Mouse (Mus musculus) embryonic facial prominence, embryonic 10.5 days (tissue): Measurements from ENCODE around the gene Espnl. TPM values are rescaled to one million over a fixed set of nuclear protein-coding genes. Genes with fewer than 3 reads are reported as not detected.

Source experiments
- DNase-seq: peaks from one replicate; pipeline ENCODE4 v3.0.0-alpha.2; 2017; ENCODE audit warnings: low spot score
- H3K27ac ChIP-seq: fragments of 300-500 bp; sonication (generic); replicated peaks from 2 replicates; pipeline ENCODE4 v1.5.1; 2016; ENCODE audit warnings: mild to moderate bottlenecking
- H3K27me3 ChIP-seq: fragments of 300-500 bp; sonication (generic); replicated peaks from 2 replicates; pipeline ENCODE4 v1.6.1; 2016; ENCODE audit warnings: low read depth, mild to moderate bottlenecking; ENCODE audit not compliant: poor library complexity, severe bottlenecking
- H3K36me3 ChIP-seq: fragments of 300-500 bp; sonication (generic); replicated peaks from 2 replicates; pipeline ENCODE4 v1.6.1; 2016; ENCODE audit warnings: mild to moderate bottlenecking, moderate library complexity
- H3K4me1 ChIP-seq: fragments of 300-500 bp; sonication (generic); 2 replicates; pipeline ENCODE4 v1.6.1; 2016
- H3K4me3 ChIP-seq: fragments of 300-500 bp; sonication (generic); 2 replicates; pipeline ENCODE4 v1.5.1; 2016; ENCODE audit warnings: mild to moderate bottlenecking, moderate library complexity
- H3K9me3 ChIP-seq: fragments of 300-500 bp; sonication (generic); 2 replicates; pipeline ENCODE4 v1.6.1; 2016; ENCODE audit warnings: mild to moderate bottlenecking
- WGBS: fragments of 180-500 bp; shearing (Covaris S2); methylation state at CpG from one replicate; pipeline ENCODE4 v1.1.7; 2016; 5-methylcytosine and 5-hydroxymethylcytosine counted together
- polyA plus RNA-seq: library from polyadenylated mRNA; unstranded; fragments of >200 nt; fragmentation: Nextera tagmentation; extraction: Ambion mirVana; gene quantifications from 2 replicates; pipeline ENCODE4 v1.2.1, GENCODE M21; 2016

Espnl gene
- polyA plus RNA-seq, result 0.05 and 0.09 TPM in 2 replicates

DNA sequence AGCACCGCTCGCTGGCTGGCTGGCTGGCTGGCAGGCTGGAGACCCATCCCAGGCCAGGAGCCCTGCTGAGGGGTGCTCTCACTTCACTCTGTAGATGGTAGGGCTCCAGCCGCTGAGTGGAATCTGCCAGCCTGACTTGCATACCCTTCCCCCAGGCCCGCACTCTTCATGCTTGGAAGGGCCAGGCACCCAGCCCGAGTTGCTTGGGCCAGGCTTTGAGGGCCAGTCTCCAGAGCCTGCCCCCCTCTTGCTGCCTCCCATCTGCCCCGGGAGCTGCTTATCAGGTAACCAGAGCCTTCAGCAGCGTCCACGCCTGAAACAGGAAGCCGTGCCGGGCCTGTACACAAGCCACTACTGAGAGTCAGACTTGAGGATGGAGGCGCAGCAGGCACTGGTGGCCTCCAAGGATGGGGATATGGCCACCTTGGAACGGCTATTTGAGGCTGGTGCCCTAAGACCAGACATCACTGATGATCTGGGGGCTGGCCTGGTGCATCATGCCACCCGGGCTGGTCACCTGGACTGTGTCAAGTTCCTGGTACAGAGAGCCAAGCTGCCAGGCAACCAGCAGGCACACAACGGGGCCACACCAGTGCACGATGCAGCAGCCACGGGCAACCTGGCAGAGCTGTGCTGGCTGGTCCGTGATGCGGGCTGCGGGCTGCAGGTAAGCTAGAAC is at the start of gene Espnl:
Gene Espnl, plus strand, starts transcription at position 316 of the 679 bp plus-strand sequence.
- Histone ChIP-seq H3K27me3 (no peaks in the 10 kb centered on the region), H3K4me3 (no peak within 1 kb of the TSS), H3K27ac (peak within 1 kb of the TSS; percentile 8; the same call in 1 of the 2 replicates), H3K36me3 (no peaks in the 10 kb centered on the region; the same call in 1 of the 2 replicates), H3K4me1 (peaks cover 26% of the 10 kb centered on the region), H3K9me3 (no peaks in the 10 kb centered on the region)
- 67% methylated on average over 19 of the region's 19 CpGs for WGBS
- DNase-seq, result no peak

- Histone ChIP-seq H3K36me3 (peaks cover 48% of the 10 kb centered on the region), H3K27me3 (no peaks in the 10 kb centered on the region), H3K4me3 (no peak overlapping the region), H3K4me1 (no peaks in the 10 kb centered on the region), H3K9me3 (no peaks in the 10 kb centered on the region), H3K27ac (no peak overlapping the region)
- 86% methylated on average over 2 of the region's 2 CpGs for WGBS
- DNase-seq, result no peak
Measured at GRCm38 (mm10) chr1:91272260-91272659, 49.6 kb upstream of the Espnl start.

DNA sequence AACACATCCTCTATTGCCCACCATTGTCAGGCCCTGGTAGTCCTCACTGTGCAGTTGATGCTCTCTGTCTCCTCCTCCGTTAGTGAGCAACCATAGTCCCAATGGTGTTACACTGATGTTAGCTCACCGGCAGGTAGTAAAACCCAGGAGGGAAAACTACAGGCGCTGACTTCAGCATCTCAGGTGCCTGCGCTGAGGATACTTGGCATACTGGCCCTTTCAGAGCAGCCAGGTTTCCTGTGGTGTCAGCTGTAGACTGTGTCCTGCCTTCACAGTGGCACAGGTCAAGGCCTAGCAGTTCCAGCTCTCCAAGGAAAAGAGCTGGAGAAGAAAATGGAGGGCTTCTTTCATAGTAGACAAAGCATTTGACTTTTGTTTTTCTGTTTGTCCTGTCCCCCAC is 45.3 kb upstream of the Espnl start:
- no peak overlapping the region for H3K4me3 ChIP-seq
- H3K27me3 ChIP-seq, result no peaks in the 10 kb centered on the region
- no peak overlapping the region for H3K27ac ChIP-seq
- DNase-seq, result no peak
- no peaks in the 10 kb centered on the region for H3K4me1 ChIP-seq
- 91% methylated on average over 4 of the region's 4 CpGs for WGBS
- no peaks in the 10 kb centered on the region for H3K9me3 ChIP-seq
- H3K36me3 ChIP-seq, result peaks cover 79% of the 10 kb centered on the region

DNA sequence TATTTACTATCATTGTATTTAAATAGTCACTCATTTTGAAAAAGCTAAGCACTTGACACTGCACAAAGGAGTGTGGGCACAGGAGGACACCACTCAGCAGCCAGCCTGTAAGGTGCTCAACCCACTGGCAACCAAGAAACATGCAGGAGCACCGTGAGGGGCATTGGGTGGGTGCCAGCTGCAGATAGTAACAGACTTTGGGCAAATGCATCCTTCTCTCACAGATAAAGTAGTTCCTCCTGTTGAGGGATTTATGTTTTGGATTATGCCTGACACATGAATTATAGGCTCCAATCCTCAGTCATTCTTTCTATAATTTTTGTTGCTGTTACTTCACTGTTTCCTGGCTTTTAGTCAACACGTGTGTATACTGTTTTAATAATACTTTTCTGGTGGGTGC is 44.4 kb upstream of the Espnl start:
- Histone ChIP-seq H3K4me3 (no peak overlapping the region), H3K27ac (no peak overlapping the region), H3K9me3 (no peaks in the 10 kb centered on the region), H3K36me3 (peaks cover 81% of the 10 kb centered on the region), H3K4me1 (no peaks in the 10 kb centered on the region), H3K27me3 (no peaks in the 10 kb centered on the region)
- WGBS, result 90% methylated on average over 2 of the region's 2 CpGs
- DNase-seq, result no peak

DNA sequence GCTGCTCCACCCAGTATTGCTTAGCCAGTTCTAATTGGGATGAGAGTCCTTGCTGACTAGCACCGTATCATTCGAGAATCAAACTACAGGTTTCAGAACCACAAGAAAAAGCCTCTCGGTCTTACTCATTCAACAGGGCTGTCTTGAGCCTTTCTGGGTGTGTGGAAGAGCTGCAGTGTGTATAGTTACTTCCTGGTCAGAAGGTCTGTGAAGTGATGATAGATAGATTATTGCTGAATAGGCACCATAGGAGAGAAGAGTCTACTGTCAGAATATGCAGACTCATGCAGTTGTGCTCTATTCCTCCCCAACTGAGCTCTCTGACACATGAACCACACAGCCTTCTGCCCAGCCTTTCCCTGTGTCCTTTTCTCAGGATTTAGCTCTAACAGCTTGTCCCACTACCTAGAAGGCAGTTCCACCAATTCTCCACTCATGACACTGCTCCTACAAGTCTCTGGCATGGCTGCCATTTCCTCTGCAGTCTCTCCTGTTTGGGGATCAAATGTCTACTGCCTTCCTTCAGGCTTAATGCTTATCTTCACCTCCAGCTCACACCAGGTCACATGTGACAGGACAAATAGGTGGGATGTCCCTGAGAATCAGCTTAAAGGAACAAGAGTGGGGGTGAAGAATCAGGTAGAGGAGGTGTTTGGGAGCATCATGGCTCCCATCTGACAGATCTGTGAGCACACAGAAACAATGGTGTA is 43.3 kb upstream of the Espnl start:
- 96% methylated on average over 3 of the region's 3 CpGs for WGBS
- no peak for DNase-seq
- Histone ChIP-seq H3K27ac (no peak overlapping the region), H3K4me3 (no peak overlapping the region), H3K9me3 (no peaks in the 10 kb centered on the region), H3K4me1 (no peaks in the 10 kb centered on the region), H3K27me3 (no peaks in the 10 kb centered on the region), H3K36me3 (peaks cover 86% of the 10 kb centered on the region)

DNA sequence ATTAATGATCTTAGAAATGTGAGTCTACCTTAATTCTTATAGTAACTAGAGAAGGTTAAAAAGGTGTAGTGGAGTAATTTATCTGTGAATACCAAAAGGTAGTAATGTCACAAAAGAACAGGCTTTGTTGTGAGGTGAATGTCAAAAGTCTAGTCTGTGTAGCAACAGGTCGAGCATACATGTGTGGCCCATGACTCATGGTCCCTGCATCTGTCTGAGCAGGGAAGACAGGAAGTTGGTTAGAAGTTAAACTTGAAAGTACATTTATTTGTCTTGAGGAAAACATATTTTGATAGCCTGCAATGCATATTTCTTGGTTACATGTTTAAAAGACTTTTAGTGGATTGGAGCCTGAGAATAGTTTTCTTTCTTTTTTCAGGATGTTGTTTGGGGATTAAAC is 42.7 kb upstream of the Espnl start:
- 84% methylated on average over 1 of the region's 1 CpGs for WGBS
- H3K36me3 ChIP-seq, result peaks cover 88% of the 10 kb centered on the region

GRCm38 (mm10) chr1:91282582-91282981 is 39.3 kb upstream of the Espnl start:
- no peak for DNase-seq
- Histone ChIP-seq H3K9me3 (no peaks in the 10 kb centered on the region), H3K4me3 (no peak overlapping the region), H3K4me1 (no peaks in the 10 kb centered on the region), H3K27ac (no peak overlapping the region), H3K27me3 (no peaks in the 10 kb centered on the region), H3K36me3 (peaks cover 90% of the 10 kb centered on the region)
- 98% methylated on average over 1 of the region's 1 CpGs for WGBS

More for the DNA sequence above, 42.7 kb upstream of the Espnl start:
- Histone ChIP-seq H3K4me1 (no peaks in the 10 kb centered on the region), H3K27ac (no peak overlapping the region), H3K27me3 (no peaks in the 10 kb centered on the region), H3K9me3 (no peaks in the 10 kb centered on the region), H3K4me3 (no peak overlapping the region)
- no peak for DNase-seq

GRCm38 (mm10) chr1:91289375-91289774 is 32.5 kb upstream of the Espnl start:
- H3K4me3 ChIP-seq, result no peak overlapping the region
- H3K4me1 ChIP-seq, result no peaks in the 10 kb centered on the region
- H3K27ac ChIP-seq, result no peak overlapping the region
- H3K9me3 ChIP-seq, result no peaks in the 10 kb centered on the region
- peaks cover 69% of the 10 kb centered on the region for H3K36me3 ChIP-seq
- DNase-seq, result no peak
- 89% methylated on average over 1 of the region's 1 CpGs for WGBS
- no peaks in the 10 kb centered on the region for H3K27me3 ChIP-seq

GRCm38 (mm10) chr1:91292101-91292825 is 29.6 kb upstream of the Espnl start:
- H3K4me1 ChIP-seq, result no peaks in the 10 kb centered on the region
- no peaks in the 10 kb centered on the region for H3K27me3 ChIP-seq
- 95% methylated on average over 11 of the region's 11 CpGs for WGBS
- H3K4me3 ChIP-seq, result no peak overlapping the region
- DNase-seq, result no peak
- no peaks in the 10 kb centered on the region for H3K9me3 ChIP-seq
- no peak overlapping the region for H3K27ac ChIP-seq
- H3K36me3 ChIP-seq, result peaks cover 54% of the 10 kb centered on the region

DNA sequence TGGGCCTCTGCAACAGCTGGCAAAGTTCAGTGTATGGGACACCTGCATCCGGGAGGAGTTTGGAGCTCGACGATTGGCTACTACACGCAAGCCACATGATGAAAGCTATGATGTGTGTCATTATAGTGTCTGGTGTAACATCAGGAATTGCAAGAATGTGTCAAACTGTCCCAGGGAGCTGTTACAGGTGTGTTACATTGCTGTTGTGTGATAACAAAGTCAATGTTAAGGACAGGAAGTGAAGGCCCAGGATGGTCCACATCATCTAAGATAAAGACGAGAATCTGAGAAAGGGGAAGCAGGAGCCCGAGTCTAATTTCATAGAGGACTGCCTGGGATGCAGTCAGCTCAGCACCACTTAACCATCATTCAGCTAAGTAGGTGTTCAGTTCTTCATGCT is 26.3 kb upstream of the Espnl start:
- Histone ChIP-seq H3K9me3 (no peaks in the 10 kb centered on the region), H3K4me3 (no peak overlapping the region), H3K27ac (no peak overlapping the region), H3K27me3 (no peaks in the 10 kb centered on the region), H3K4me1 (peaks cover 20% of the 10 kb centered on the region), H3K36me3 (peaks cover 27% of the 10 kb centered on the region)
- DNase-seq, result no peak
- WGBS, result 93% methylated on average over 6 of the region's 6 CpGs

DNA sequence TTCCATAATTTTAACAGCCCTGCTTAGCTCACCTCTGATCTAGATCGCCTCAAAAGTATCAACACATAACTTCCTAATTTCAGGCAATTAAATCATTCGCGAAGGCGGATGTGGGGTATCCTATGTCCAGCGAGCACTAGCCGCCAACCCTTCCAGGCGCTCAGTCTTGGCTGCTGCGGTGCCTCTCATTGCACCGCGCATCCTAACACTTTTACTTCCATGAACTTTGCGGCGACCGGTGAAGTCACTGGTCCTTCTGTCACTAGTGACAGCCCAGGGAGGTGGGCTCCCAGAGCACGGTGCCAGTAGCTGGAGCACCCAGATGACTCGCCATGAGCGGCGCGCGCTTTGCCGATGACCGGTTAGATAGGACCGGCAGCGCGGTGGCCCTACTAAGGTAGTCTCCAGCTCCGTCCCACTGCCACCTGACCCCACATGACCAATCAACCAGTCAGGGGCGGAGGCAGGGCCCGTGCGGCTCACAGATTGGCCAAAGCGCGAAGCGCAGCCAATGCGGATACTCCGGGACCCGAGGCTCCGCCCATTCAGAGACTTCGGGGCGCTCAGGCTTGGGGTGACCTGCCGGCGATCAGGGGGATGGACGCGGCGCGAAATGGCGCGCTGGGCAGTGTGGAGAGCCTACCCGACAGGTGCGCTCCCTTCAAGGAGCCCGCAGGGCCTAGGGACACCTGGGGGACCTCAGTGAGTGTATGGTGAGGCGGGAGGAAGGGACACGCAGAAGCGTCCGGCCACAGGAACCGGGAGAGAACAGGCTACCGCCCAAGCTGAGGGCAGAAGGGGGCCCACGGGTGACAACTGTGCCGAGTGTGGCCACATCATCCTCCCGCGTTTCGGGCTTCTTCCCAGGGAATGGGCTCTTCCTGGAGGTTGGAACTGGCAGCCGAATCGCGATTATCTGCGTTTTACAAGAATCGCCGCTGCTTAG is 23.8 kb upstream of the Espnl start, which contains the start of gene Scly:
Gene Scly, plus strand, starts transcription at position 540 of the 946 bp plus-strand sequence.
- Histone ChIP-seq H3K36me3 (peaks cover 14% of the 10 kb centered on the region), H3K4me3 (peak within 1 kb of the TSS; percentile 89), H3K27me3 (no peaks in the 10 kb centered on the region), H3K27ac (peak within 1 kb of the TSS; percentile 83), H3K4me1 (peaks cover 20% of the 10 kb centered on the region), H3K9me3 (no peaks in the 10 kb centered on the region)
- DNase-seq, result peak; percentile 93
- under 1% methylated on average over 62 of the region's 65 CpGs for WGBS
